Mouse (Mus musculus) heart, postnatal 14 days (tissue): ENCODE measurements at regions not wholly inside any gene's neighbourhood (a gene's known extent, or its start where the extent isn't known, plus 50 kb on each side); places are given as distances from the start of the nearest gene placed in this dataset.

Experiments used
- DNase-seq, 2 experiments: peaks; one replicate each; pipeline ENCODE4 v3.0.0; 2021 to 2022
- intact Hi-C: fragments of 180-260 bp; cut with DNase I; formaldehyde crosslinking; loops from one replicate; pipeline ENCODE4 v1.15.1; 2025

GRCm38 (mm10) chr19:15851622-15852021, 95.5 kb downstream of the Psat1 start:
- intact Hi-C loops = no loop called here
- DNase-seq = no peak

- intact Hi-C loops = no loop called here
- DNase-seq = no peak
These were observed 96.4 kb downstream of the Psat1 start for GRCm38 (mm10) chr19:15850722-15851121.

GRCm38 (mm10) chr19:15849235-15849634, 97.9 kb downstream of the Psat1 start:
- DNase-seq = no peak
- intact Hi-C loops = no loop called here

GRCm38 (mm10) chr19:15838327-15838726, 108.8 kb downstream of the Psat1 start:
- DNase-seq = peak in 1 of 2 experiments; percentile 10
- intact Hi-C loops = no loop called here

GRCm38 (mm10) chr19:15837715-15838175, 109.4 kb downstream of the Psat1 start:
- intact Hi-C loops = no loop called here
- peak in 1 of 2 experiments; percentile 8 for DNase-seq

GRCm38 (mm10) chr19:15836956-15837714, 110.0 kb downstream of the Psat1 start:
- intact Hi-C loops = no loop called here
- no peak for DNase-seq

GRCm38 (mm10) chr19:15836201-15836955, 110.8 kb downstream of the Psat1 start:
- no peak for DNase-seq
- intact Hi-C loops = no loop called here

GRCm38 (mm10) chr19:15830385-15830784, 116.8 kb downstream of the Psat1 start:
- no peak for DNase-seq
- intact Hi-C loops = no loop called here

GRCm38 (mm10) chr19:15829158-15829557, 118.0 kb downstream of the Psat1 start:
- intact Hi-C loops = no loop called here
- no peak for DNase-seq

- intact Hi-C loops = no loop called here
These were observed 119.0 kb downstream of the Psat1 start for GRCm38 (mm10) chr19:15827990-15828705.

GRCm38 (mm10) chr19:15827120-15827989, 119.8 kb downstream of the Psat1 start:
- intact Hi-C loops = no loop called here

More at GRCm38 (mm10) chr19:15827990-15828705, 119.0 kb downstream of the Psat1 start:
- DNase-seq = no peak

GRCm38 (mm10) chr19:15823688-15824371, 123.3 kb downstream of the Psat1 start:
- no peak for DNase-seq
- intact Hi-C loops = no loop called here

More at GRCm38 (mm10) chr19:15827120-15827989, 119.8 kb downstream of the Psat1 start:
- no peak for DNase-seq

GRCm38 (mm10) chr19:15820020-15820419, 127.1 kb downstream of the Psat1 start:
- intact Hi-C loops = no loop called here

GRCm38 (mm10) chr19:15815166-15815565, 132.0 kb downstream of the Psat1 start:
- intact Hi-C loops = no loop called here
- DNase-seq = no peak

More at GRCm38 (mm10) chr19:15820020-15820419, 127.1 kb downstream of the Psat1 start:
- DNase-seq = no peak

GRCm38 (mm10) chr19:15809008-15809407, 138.1 kb downstream of the Psat1 start:
- intact Hi-C loops = loop anchor here (10.0 kb wide), 1 partner anchor 156 kb away; no protein-coding TSS in a partner anchor
- DNase-seq = no peak

GRCm38 (mm10) chr19:15807681-15808080, 139.5 kb downstream of the Psat1 start:
- no peak for DNase-seq
- intact Hi-C loops = loop anchor here (10.0 kb wide), 1 partner anchor 157 kb away; no protein-coding TSS in a partner anchor

- DNase-seq = no peak
- intact Hi-C loops = loop anchor here (2.0 to 10.0 kb wide), 2 partner anchors 161 to 1823 kb away; no protein-coding TSS in a partner anchor
These were observed 143.8 kb downstream of the Psat1 start for GRCm38 (mm10) chr19:15803131-15803889.

- no peak for DNase-seq
These were observed 144.5 kb downstream of the Psat1 start for GRCm38 (mm10) chr19:15802641-15803040.

More at GRCm38 (mm10) chr19:15802641-15803040, 144.5 kb downstream of the Psat1 start:
- intact Hi-C loops = loop anchor here (2.0 to 10.0 kb wide), 2 partner anchors 162 to 1822 kb away; no protein-coding TSS in a partner anchor
